Mouse (Mus musculus) intestine, postnatal 0 days (tissue): ENCODE measurements at regions not wholly inside any gene's neighbourhood (a gene's known extent, or its start where the extent isn't known, plus 50 kb on each side); places are given as distances from the start of the nearest gene placed in this dataset.

Source experiments
- ATAC-seq: fragments of 200-750 bp; cut with Nextera tagmentation; 2 replicates; pipeline ENCODE4 v1.8.0; 2017; ENCODE audit warnings: mild to moderate bottlenecking, moderate TSS enrichment, moderate library complexity
- H3K27ac ChIP-seq: fragments of 300-500 bp; sonication (generic); 2 replicates; pipeline ENCODE4 v1.5.1; 2014; ENCODE audit warnings: mild to moderate bottlenecking, low read depth, low read length, moderate library complexity
- H3K27me3 ChIP-seq: fragments of 300-500 bp; sonication (generic); replicated peaks from 2 replicates; pipeline ENCODE4 v1.6.1; 2014; ENCODE audit warnings: low read length, mixed read lengths; ENCODE audit not compliant: control insufficient read depth, insufficient read depth
- H3K36me3 ChIP-seq: fragments of 300-500 bp; sonication (generic); 2 replicates; pipeline ENCODE4 v1.6.1; 2014; ENCODE audit warnings: mild to moderate bottlenecking, moderate library complexity; ENCODE audit not compliant: control insufficient read depth, insufficient read depth
- H3K4me1 ChIP-seq: fragments of 300-500 bp; sonication (generic); replicated peaks from 2 replicates; pipeline ENCODE4 v1.6.1; 2014; ENCODE audit warnings: antibody characterized with exemption, low read length, mixed read lengths; ENCODE audit not compliant: control insufficient read depth, insufficient read depth
- H3K4me2 ChIP-seq: fragments of 300-500 bp; sonication (generic); replicated peaks from 2 replicates; pipeline ENCODE4 v1.6.1; 2014; ENCODE audit warnings: low read depth, mild to moderate bottlenecking, moderate library complexity
- H3K4me3 ChIP-seq: fragments of 300-500 bp; sonication (generic); 2 replicates; pipeline ENCODE4 v1.5.1; 2014; ENCODE audit warnings: low read depth, low read length
- H3K9ac ChIP-seq: fragments of 300-500 bp; sonication (generic); 2 replicates; pipeline ENCODE4 v1.6.1; 2014; ENCODE audit warnings: mild to moderate bottlenecking, low read depth, low read length
- H3K9me3 ChIP-seq: fragments of 300-500 bp; sonication (generic); 2 replicates; pipeline ENCODE4 v1.6.1; 2016; ENCODE audit warnings: mixed run types; ENCODE audit not compliant: control insufficient read depth
- CTCF ChIP-seq: sonication (generic); IDR thresholded peaks from 2 replicates; pipeline ENCODE4 v1.5.1; 2016; ENCODE audit warnings: low read depth, mild to moderate bottlenecking, control low read depth, antibody characterized with exemption, moderate library complexity
- WGBS: fragments of 180-500 bp; shearing (Covaris S2); extraction: QIAGEN DNeasy Blood & Tissue Kit; methylation state at CpG from one replicate; pipeline ENCODE4 v1.1.7; 2014; 5-methylcytosine and 5-hydroxymethylcytosine counted together

DNA sequence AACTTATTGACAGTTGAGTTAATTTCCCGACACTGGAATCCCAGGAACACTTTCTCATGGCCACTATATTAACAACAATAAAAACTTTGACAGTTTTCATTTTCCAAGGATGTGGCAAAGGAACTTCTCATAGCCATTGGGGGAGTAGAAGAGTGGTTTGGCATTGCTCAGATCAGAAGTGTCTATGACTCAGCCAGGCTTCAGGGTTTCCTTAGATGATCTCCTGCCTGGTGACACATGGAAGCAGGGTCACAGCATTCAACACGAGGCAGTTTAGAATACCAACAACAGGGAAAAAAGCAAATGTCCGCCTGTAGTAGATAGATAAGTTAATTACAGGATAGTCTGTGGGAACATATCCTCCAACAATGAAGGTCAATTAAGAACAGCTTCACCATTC is 228.1 kb upstream of the Gm12728 start:
- H3K4me3 ChIP-seq: no peak overlapping the region
- H3K27ac ChIP-seq: no peak overlapping the region
- H3K9ac ChIP-seq: no peak overlapping the region
- no peak for TF ChIP-seq CTCF
- no peaks in the 10 kb centered on the region for H3K4me1 ChIP-seq
- no peaks in the 10 kb centered on the region for H3K36me3 ChIP-seq
- H3K4me2 ChIP-seq: no peak overlapping the region
- H3K9me3 ChIP-seq: no peaks in the 10 kb centered on the region
- 71% methylated on average over 3 of the region's 3 CpGs for WGBS
- no peaks in the 10 kb centered on the region for H3K27me3 ChIP-seq
- ATAC-seq: no peak

DNA sequence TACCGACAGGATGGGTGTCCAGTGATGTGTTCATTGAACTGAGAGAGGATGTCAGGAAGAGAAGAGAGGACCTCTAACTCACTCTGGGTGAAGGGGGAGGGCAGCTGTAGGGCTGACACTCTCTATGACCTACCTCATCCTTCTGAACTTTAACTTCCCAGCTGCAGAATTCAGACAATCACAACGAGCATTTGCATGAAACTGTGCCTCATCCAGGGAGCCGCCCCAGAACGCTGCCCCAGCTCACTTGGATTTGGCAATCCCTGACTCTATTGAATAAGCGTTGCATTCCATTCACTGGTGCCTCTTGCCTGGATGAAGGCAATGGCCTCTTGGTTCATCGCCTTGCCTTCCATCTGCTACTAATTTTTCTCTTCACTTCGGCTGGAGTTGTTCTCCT is 223.9 kb upstream of the Gm12728 start:
- TF ChIP-seq CTCF: no peak
- Histone ChIP-seq H3K27ac (no peak overlapping the region), H3K9me3 (no peaks in the 10 kb centered on the region), H3K36me3 (no peaks in the 10 kb centered on the region), H3K9ac (no peak overlapping the region), H3K4me1 (no peaks in the 10 kb centered on the region), H3K4me3 (no peak overlapping the region), H3K4me2 (no peak overlapping the region), H3K27me3 (no peaks in the 10 kb centered on the region)
- 89% methylated on average over 7 of the region's 7 CpGs for WGBS
- no peak for ATAC-seq

DNA sequence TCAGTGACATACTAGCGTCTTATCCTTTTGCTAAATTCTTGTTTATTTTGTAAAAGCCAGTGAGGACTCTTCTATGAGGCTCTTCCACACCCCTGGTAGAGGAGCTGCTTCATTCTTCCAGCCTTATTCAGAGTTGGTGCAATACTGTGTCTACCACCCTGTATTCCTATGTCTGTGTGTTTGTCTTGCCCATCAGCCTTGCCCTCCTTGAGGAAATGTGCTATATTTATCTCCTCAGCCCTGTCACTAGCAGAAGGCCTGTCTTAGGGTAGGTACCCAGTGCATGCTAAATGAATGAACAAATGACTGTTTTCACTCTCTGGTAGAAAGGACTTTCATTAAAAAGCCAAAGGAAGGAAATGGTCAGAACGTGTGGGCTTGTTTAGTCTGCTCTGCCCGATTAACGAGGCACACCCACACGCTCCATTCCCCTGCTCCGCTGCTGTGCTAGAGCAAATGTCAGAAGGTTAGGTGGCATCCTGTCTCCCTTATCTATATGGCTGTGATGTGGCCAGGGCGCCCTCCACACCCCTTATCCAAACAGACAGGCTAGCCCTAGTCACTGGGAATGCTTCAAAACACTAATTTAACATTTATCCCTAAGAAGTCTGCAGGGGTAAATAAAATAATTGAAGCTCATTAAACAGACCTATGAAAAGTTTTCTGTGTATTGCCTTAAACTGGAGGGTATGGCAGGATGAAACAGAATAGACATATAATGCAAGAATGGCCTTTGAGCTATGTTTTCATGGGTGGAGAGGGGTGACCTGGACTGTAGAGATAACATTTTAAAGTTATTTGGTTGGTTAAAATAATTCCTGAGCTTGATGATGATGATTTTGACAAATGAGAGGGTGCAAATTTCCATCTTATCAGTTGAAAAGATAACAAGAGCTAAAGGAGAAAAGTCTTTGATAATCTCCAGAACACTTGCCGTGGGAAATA is 222.9 kb upstream of the Gm12728 start:
- Histone ChIP-seq H3K27me3 (no peaks in the 10 kb centered on the region), H3K4me1 (no peaks in the 10 kb centered on the region), H3K27ac (no peak overlapping the region), H3K36me3 (no peaks in the 10 kb centered on the region), H3K9ac (no peak overlapping the region), H3K9me3 (no peaks in the 10 kb centered on the region), H3K4me2 (no peak overlapping the region), H3K4me3 (no peak overlapping the region)
- ATAC-seq: no peak
- WGBS: 28% methylated on average over 8 of the region's 8 CpGs
- no peak for TF ChIP-seq CTCF

DNA sequence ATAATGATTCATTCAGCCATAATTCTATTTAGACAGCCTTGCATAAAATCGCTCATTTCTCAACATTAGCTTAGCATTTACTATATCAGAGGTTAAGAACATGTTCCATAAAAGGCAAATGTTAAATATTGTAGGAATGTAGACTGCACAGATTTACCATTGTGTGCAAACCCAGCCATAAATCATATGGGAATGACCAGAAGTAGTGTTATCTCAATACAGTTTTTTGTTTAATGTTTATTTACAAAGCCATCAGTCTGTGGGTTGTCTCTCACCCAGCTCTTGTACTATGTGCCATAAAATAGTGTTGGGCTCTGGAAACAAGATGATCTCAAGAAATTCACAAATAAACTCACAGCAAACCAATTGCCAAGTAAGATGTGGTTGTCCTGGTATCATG is 220.0 kb upstream of the Gm12728 start:
- 56% methylated on average over 1 of the region's 1 CpGs for WGBS
- Histone ChIP-seq H3K36me3 (no peaks in the 10 kb centered on the region), H3K4me3 (no peak overlapping the region), H3K27ac (no peak overlapping the region), H3K4me1 (no peaks in the 10 kb centered on the region), H3K9ac (no peak overlapping the region), H3K9me3 (no peaks in the 10 kb centered on the region), H3K4me2 (no peak overlapping the region), H3K27me3 (no peaks in the 10 kb centered on the region)
- no peak for ATAC-seq
- no peak for TF ChIP-seq CTCF

DNA sequence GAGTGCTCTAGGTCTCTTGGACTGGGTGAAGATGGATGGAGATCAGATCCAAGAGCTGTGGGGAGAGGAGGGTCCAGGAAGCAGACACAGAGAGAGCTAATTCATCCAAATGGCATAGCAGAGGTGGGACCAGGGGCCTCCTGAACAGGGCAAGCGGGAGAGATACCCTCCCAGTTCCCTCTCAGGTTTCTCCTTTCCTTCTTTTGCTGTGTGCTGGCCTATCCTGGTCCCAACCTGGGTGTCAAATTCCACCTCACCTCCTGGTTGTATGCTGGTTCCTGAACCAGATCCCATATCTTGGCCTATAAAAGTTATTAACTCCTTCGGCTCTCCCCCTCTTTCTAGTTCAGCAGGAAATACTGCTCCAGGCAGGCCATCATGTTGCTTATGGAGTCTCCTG is 214.1 kb upstream of the Gm12728 start:
- Histone ChIP-seq H3K27ac (no peak overlapping the region), H3K9ac (no peak overlapping the region), H3K4me2 (no peak overlapping the region), H3K27me3 (no peaks in the 10 kb centered on the region), H3K4me1 (no peaks in the 10 kb centered on the region), H3K9me3 (no peaks in the 10 kb centered on the region), H3K36me3 (no peaks in the 10 kb centered on the region), H3K4me3 (no peak overlapping the region)
- TF ChIP-seq CTCF: no peak
- WGBS: 81% methylated on average over 2 of the region's 2 CpGs
- no peak for ATAC-seq

DNA sequence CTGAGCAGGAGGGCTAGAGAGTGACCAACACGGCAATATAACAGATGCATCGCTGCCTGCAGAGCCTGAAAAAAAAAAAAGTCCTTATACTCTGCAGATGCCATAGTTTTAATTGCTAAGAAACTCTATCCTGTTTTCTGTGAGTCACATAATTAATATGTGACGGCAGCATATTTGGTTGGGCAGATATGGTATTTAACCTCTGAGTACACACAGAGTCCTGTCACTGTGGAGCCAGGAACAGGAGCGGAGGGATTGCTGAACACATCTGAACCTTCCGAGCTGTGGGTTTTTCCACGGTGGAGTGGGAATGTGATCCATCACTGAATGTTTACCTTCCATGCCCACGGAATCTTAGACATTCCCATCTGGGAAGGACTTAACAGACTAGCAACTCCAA is 208.7 kb upstream of the Gm12728 start:
- no peak for ATAC-seq
- 64% methylated on average over 7 of the region's 7 CpGs for WGBS
- no peak overlapping the region for H3K9ac ChIP-seq
- H3K36me3 ChIP-seq: no peaks in the 10 kb centered on the region
- TF ChIP-seq CTCF: no peak
- no peak overlapping the region for H3K27ac ChIP-seq
- no peaks in the 10 kb centered on the region for H3K27me3 ChIP-seq
- no peak overlapping the region for H3K4me3 ChIP-seq
- no peak overlapping the region for H3K4me2 ChIP-seq
- H3K4me1 ChIP-seq: no peaks in the 10 kb centered on the region
- no peaks in the 10 kb centered on the region for H3K9me3 ChIP-seq
